Mouse (Mus musculus) skeletal muscle tissue, adult 2 months (tissue): ENCODE measurements around the gene Ncor2.

ENCODE experiments used
- DNase-seq: peaks from one replicate; pipeline ENCODE4 v3.0.0-alpha.2; 2012; ENCODE audit warnings: low read depth, low spot score

The Ncor2 gene

DNA sequence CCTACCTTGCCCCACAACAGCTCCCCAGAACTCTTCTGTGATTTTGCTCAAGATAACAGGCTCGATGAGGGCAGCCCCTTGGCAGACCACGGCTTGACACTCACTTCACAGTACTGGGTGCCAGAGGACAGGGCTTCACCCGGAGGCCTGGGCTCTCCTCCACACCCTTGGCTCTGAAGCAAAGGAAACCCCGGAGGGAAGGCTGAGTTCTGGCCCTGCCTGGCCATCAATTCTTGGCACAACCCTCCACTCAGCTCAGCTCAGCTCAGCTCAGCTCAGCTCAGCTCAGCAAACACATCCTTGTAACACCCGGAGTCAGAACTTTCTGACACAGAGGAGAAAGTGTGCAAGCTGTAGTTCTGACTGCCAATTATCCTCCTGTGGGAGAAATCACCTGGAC, 30.3 kb downstream of the Ncor2 start:
- DNase-seq: peak; percentile 82

GRCm38 (mm10) chr5:125148173-125148572, 30.8 kb downstream of the Ncor2 start:
- DNase-seq: no peak

DNA sequence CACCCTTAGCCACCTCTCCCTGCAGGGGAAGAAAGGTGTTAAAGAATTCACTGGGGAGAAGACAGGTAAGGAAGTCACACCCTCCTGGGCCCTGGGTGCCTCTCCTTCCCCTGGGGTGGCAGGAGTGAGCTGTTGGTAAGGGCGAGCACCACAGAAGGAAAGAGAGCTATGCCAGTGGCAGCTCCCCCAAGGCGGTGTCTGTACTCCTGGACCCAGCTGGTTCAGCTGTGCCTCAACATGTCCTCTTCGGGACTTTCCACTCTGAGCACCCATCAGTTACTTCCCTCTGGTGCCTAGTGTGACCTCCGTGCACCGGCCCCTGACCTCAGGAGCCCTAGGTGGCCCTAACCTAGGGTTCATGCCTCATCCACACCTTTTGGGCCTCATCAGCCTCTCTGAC, 31.9 kb downstream of the Ncor2 start:
- DNase-seq: no peak

GRCm38 (mm10) chr5:125143114-125143872, 35.7 kb downstream of the Ncor2 start:
- DNase-seq: no peak

- no peak for DNase-seq
Observed at GRCm38 (mm10) chr5:125141916-125142315, 37.1 kb downstream of the Ncor2 start.

DNA sequence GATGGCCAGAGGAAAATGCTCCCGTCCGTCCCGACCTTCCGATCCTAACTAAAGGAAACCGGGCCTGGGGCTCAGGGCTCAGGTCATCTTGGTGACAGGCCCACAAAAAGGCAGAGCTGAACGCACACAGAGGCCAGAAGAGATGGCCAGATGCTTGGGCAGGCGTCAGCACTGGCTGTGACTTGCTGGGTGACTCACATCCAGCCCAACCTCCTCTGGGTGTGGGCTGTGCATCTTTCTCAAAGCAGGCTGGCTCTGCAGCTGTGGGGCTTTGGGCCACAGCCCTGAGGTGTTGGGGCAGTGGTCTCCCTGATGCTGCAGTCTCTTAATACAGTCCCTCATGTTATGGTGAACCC, 37.5 kb downstream of the Ncor2 start:
- DNase-seq: peak; percentile 92

GRCm38 (mm10) chr5:125140832-125141524, 38.0 kb downstream of the Ncor2 start:
- DNase-seq: peak; percentile 100

GRCm38 (mm10) chr5:125140151-125140699, 38.8 kb downstream of the Ncor2 start:
- peak; percentile 84 for DNase-seq

GRCm38 (mm10) chr5:125139669-125140068, 39.4 kb downstream of the Ncor2 start:
- no peak for DNase-seq

DNA sequence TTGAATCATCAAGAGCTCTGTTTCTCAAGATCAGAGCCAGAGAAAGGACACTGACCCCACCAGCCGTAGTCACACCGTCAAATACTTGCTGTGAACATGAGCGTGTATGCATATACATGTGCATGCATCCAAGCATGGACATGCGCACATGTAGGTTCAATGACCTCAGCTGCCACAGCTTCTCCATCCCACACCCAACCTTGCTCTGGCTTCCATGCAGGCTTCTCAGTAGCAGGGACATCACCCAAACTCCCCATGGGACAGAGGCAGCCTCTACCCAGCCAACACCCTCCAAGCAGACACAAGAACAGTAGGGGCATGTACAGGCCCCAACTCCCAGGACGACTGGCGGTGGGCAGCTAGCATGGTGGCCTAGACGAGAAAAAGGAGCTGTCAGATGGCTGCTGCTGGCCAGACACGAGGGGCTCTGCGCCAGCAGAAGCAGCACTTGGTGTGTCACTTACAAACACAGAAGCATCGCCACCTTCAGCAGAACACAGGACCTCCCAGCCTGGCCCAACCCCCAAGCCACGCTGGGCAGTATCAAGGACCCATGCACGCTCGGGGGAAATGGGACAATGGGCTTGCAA, 40.1 kb downstream of the Ncor2 start:
- no peak for DNase-seq

DNA sequence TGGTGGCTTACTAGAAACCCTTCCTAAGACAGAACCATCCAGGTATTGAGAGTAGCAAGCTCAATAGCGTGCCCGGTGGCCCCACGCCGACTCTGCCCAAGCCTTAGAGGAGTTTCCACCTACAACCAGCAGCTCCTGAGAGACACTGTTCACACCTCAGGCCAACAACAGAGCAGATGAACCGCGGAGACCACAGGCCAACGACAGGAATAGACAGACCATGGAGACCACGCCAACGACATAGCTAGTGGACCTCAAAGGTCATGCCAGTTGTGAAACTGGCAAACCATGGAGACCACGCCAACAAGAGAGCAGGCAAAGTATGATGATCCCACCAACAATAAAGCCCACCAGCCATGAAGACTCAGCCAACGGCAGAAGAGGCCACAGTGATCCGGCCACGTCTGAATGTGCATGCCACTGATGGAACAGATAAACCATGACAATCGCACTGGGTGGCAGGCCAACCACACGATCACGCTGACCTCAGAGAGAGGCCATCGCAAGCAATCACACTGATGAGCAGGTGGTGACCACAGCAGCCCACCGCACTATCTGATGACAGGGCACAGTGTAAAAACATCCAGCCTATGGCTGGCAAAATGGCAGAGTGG, 41.2 kb downstream of the Ncor2 start:
- no peak for DNase-seq

- DNase-seq: no peak
Observed at GRCm38 (mm10) chr5:125136996-125137671, 41.9 kb downstream of the Ncor2 start.

DNA sequence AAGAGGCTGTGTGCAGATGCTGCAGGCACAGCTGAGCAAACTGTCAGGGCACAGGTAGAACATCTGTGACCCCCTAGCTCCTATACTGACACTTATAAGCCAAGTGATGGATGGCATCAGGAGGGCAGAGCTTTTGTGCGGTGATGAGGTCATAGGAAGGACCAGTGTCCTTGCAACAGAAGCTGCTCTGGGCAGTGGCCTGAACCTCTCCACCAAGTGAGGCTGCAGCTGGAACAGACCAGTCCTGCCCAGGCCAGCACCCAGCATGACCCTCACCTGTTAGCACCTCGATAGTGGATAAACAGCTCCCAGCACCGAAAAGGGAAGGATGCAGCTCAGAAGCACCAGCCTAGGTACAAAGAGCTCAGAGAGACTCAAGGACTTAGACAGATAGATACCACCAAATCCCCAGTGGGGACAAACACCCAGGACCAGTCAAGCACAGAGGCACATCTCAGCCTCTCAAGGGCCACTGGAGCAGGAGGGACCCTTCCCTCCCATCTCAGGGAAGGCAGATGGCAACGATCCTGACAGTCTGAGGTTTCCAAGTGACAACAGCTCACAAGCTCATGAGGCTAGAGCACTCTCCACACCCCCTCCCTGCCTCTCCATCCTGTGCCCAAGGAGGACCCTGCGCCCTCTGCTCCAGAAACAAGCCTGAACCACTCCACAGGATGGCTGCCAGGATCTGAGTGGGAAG, 42.6 kb downstream of the Ncor2 start:
- DNase-seq: no peak

DNA sequence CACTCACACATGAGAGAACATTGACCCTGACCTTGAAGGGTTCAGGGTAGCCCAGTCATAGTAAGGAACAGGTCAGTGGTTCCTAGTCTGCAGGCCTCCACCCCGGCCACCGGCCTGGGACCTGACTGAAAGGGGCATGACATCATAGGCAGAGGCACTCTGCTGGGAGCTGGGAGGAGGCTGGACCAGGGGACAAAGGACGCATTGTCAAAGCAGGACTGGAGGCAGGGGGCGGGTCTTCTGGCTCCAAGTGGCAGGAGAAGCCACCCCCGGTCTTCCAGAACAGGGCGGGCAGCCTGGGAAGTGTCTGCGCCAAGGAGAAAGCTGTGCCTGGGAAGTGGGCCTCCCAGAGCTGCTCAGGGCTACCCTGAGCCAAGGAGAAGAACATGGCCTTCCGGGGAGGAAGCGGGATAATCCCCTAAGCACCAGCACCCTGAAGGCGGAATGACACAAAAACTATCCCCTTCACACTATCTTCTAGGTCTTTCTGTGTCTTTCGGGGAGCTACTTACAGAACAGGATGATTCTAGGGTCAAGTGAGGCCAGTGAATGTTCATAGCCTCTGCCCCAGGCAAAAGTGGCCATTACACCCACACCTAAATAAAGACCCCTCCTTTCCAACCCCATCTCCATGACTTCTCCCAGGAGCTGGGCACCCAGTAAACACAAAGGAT, 44.1 kb downstream of the Ncor2 start:
- no peak for DNase-seq

GRCm38 (mm10) chr5:125134391-125134790, 44.6 kb downstream of the Ncor2 start:
- no peak for DNase-seq

- DNase-seq: no peak
Observed at GRCm38 (mm10) chr5:125133651-125134050, 45.4 kb downstream of the Ncor2 start.

DNA sequence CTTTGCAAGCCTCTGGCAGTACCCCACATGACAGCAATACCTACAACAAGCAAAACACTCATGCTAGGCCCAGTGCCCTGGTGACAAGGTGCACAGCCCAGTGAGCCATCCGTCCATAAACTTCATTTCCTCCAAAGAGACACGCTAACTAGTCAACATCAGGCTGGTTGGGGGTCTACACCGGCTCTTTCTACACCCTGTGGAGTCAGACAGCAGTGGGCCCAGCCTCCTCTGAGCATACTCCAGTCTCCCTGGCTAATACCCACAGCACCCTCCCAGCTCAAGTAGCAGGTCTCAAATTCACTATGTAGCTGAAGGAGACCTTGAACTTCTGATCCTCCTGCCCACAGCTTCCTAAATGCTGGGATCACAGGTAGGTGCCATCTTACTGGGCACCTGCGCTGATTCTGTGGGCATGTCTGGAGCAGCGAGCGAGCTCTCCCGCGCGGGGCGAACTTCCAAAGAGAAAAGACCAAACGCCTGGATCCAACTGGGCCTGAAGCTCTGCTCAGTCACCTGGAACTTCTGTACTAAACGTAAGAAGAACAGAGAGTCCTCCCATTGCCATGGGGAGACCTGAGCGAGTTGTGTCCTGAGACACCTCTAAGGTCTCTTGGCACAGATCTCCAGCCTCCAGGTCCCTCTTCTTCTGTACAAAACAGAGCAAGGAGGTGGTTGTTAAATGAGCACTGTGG, 46.3 kb downstream of the Ncor2 start:
- no peak for DNase-seq

DNA sequence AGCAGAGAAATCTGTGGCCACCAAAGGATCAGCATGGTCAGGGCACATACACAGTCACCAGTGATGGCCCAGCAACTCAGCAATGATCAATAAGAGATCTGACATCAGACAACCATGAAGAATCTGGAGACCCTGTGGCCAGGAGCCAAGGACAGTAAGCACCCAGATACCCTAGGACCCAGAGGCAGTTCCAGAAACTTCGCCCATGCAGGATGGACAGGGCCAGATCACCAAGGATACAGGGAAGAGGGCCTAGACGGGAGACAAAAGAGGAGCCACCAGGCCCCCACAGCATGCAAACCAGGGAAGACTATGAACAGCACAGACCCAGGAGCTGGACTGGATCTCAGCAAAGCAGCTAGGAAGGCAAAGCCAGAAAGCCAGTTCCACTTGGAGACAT, 47.0 kb downstream of the Ncor2 start:
- DNase-seq: no peak

- no peak for DNase-seq
Observed at GRCm38 (mm10) chr5:125130406-125130805, 48.6 kb downstream of the Ncor2 start.

DNA sequence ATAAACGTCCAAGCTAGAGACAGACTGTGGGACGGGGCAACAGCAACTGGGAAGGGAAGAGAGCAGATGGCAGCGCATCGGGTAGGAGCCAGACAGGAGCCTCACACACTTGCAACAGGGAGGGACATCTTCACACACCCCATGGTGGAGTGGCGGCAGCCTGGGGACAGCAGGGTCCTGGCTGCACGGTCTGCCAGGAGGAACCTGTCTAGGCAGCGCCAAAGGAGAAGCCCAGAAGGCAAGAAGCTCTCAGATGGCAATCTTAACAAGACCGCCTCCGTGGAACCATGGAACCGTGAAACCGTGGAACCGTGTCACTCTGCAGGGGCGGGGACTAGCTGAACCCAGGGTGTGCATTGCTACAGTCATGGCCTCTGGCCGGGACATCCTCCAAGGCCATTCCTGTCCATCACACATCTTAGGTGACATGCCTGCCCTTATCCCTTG, 50.1 kb downstream of the Ncor2 start:
- no peak for DNase-seq
